In the genomic region with DNA sequence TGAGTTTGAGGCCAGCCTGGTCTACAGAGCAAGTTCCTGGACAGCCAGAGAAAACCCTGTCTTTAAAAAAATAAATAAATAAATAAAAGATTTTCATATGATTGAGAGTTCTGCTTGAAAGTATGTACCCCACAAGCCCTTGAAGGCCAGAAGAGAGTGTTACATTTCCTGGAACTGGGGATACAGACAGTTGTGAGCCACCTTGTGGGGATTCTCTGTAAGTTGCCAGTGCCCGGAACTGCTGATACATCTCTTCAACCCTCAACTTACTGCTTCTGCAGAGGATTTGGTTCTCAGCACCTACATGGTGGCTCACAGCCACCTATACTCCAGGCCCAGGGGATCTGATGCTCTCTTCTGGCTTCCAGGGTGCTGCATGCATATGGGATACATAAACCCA, we compare ENCODE assay signal across 10 mouse cellular contexts. TPM values are rescaled to one million over a fixed set of nuclear protein-coding genes. Genes with fewer than 3 reads are reported as not detected.
DNase-seq lines count a peak whose midpoint lies in the region; ATAC-seq and TF ChIP-seq lines count a peak whose summit lies in the region.
"Had no signal": no experiment of that assay in that cellular context is flagged by ENCODE, and none has a peak within 500 bp of the region (broad histone marks: within the 10 kb centered on the region; RNA-seq: fewer than 3 reads in every experiment).

No protein-coding gene starts in this region.

- intact Hi-C loops in gastrocnemius, postnatal 36 days (cut with DNase I), result no loop called here

- WGBS in liver, postnatal 0 days (ENCODE audit: insufficient replicate concordance), result 43% methylated on average over 1 of the region's 1 CpGs
- WGBS in heart, embryonic 10.5 days, result 64% methylated on average over 1 of the region's 1 CpGs

- TF ChIP-seq EP300 in liver, postnatal 0 days (IDR thresholded peaks at IDR 0.05; ENCODE audit: low read depth), result no peak

- H3K4me2 ChIP-seq in liver, postnatal 0 days (ENCODE audit: low read depth, low read length), result no peak overlapping the region

- DNase-seq in layer of hippocampus, adult 2 months (ENCODE audit: low spot score in 2 of 2), result no peak
- DNase-seq in layer of hippocampus, adult 18-20 months (ENCODE audit: low spot score in 2 of 2), result no peak
- peak; percentile 62 for DNase-seq in ES-CJ7 (ENCODE audit: low read depth, low spot score)
- peak; percentile 24 for DNase-seq in adipocyte (ENCODE audit: low spot score)
- no peak for DNase-seq in liver, postnatal 0 days
- no peak for DNase-seq in gastrocnemius, postnatal 36 days
- no peak for DNase-seq in heart, embryonic 10.5 days (ENCODE audit: low spot score)
- DNase-seq: lung, postnatal 36 days; right cerebral cortex, postnatal 25 days had no signal

- H3K36me3 ChIP-seq in liver, postnatal 0 days (replicated peaks; ENCODE audit: insufficient read depth, low read length), result no peaks in the 10 kb centered on the region
- H3K36me3 ChIP-seq in heart, embryonic 10.5 days, result no peaks in the 10 kb centered on the region

- no peaks in the 10 kb centered on the region for H3K9me3 ChIP-seq in liver, postnatal 0 days (ENCODE audit: low read length)
- no peaks in the 10 kb centered on the region for H3K9me3 ChIP-seq in heart, embryonic 10.5 days

- H3K4me1 ChIP-seq in liver, postnatal 0 days (ENCODE audit: insufficient read depth), result peaks cover 28% of the 10 kb centered on the region
- H3K4me1 ChIP-seq in heart, embryonic 10.5 days, result peaks cover 4% of the 10 kb centered on the region; the same call in 1 of the 2 replicates

- peak; percentile 70 for TF ChIP-seq CTCF in layer of hippocampus, adult 2 months (conservative IDR thresholded peaks at IDR 0.05)
- TF ChIP-seq CTCF in liver, postnatal 0 days (IDR thresholded peaks at IDR 0.05; ENCODE audit: low read depth), result peak; percentile 58

- no peak overlapping the region for H3K4me3 ChIP-seq in layer of hippocampus, adult 2 months
- H3K4me3 ChIP-seq in liver, postnatal 0 days (ENCODE audit: low read depth, low read length), result no peak overlapping the region
- no peak overlapping the region for H3K4me3 ChIP-seq in heart, embryonic 10.5 days

- ATAC-seq in liver, postnatal 0 days, result no peak
- ATAC-seq: forebrain, embryonic 14.5 days had no signal

- no peak overlapping the region for H3K9ac ChIP-seq in liver, postnatal 0 days (replicated peaks)

- no peaks in the 10 kb centered on the region for H3K27me3 ChIP-seq in liver, postnatal 0 days (ENCODE audit: insufficient read depth, low read length)
- H3K27me3 ChIP-seq in heart, embryonic 10.5 days (ENCODE audit: insufficient read depth, poor library complexity, severe bottlenecking), result no peaks in the 10 kb centered on the region

- no peak overlapping the region for H3K27ac ChIP-seq in layer of hippocampus, adult 2 months
- no peak overlapping the region for H3K27ac ChIP-seq in liver, postnatal 0 days (ENCODE audit: low read depth)
- H3K27ac ChIP-seq in heart, embryonic 10.5 days, result no peak overlapping the region

RNA-seq across cellular contexts. Expression of gene Tab1, which starts 5.7 kb away (rescaled TPM):
- total RNA-seq in layer of hippocampus, adult 2 months (2021), result 10 to 100 TPM; 28.2 to 30.2 TPM
- total RNA-seq in layer of hippocampus, adult 18-20 months (2021), result 10 to 100 TPM; 21.2 to 23.4 TPM
- 7.0 and 7.5 TPM in 2 replicates for polyA plus RNA-seq in liver, postnatal 0 days (2015; fragmentation: Nextera tagmentation; extraction: Ambion mirVana)
- total RNA-seq in gastrocnemius, postnatal 36 days (2021), result 10 to 100 TPM; 11.9 to 16.4 TPM
- polyA plus RNA-seq in heart, embryonic 10.5 days (2016; fragmentation: Nextera tagmentation; extraction: Ambion mirVana), result 34.2 and 38.1 TPM in 2 replicates

RNA-seq across cellular contexts. Expression of gene Rpl3, which starts 35.5 kb away (rescaled TPM):
- 100 to 1,000 TPM; 558 to 583 TPM for total RNA-seq in layer of hippocampus, adult 2 months (2021)
- total RNA-seq in layer of hippocampus, adult 18-20 months (2021), result 100 to 1,000 TPM; 600 to 628 TPM
- polyA plus RNA-seq in liver, postnatal 0 days (2015; fragmentation: Nextera tagmentation; extraction: Ambion mirVana), result 394 and 407 TPM in 2 replicates
- 10 to 100 TPM; 43.5 to 51.8 TPM for total RNA-seq in gastrocnemius, postnatal 36 days (2021)
- 770 and 980 TPM in 2 replicates for polyA plus RNA-seq in heart, embryonic 10.5 days (2016; fragmentation: Nextera tagmentation; extraction: Ambion mirVana)

RNA-seq across cellular contexts. Expression of gene Syngr1, which starts 36.1 kb away (rescaled TPM):
- 100 to 1,000 TPM; 356 to 380 TPM for total RNA-seq in layer of hippocampus, adult 2 months (2021)
- 100 to 1,000 TPM; 370 to 379 TPM for total RNA-seq in layer of hippocampus, adult 18-20 months (2021)
- polyA plus RNA-seq in liver, postnatal 0 days (2015; fragmentation: Nextera tagmentation; extraction: Ambion mirVana), result 10.3 and 10.4 TPM in 2 replicates
- 10 to 100 TPM; 36.2 to 42.2 TPM for total RNA-seq in gastrocnemius, postnatal 36 days (2021)
- polyA plus RNA-seq in heart, embryonic 10.5 days (2016; fragmentation: Nextera tagmentation; extraction: Ambion mirVana), result 6.7 and 11.6 TPM in 2 replicates

RNA-seq across cellular contexts. Expression of gene Mgat3, which starts 46.3 kb away (rescaled TPM):
- total RNA-seq in layer of hippocampus, adult 2 months (2021), result 100 to 1,000 TPM; 109 to 115 TPM
- total RNA-seq in layer of hippocampus, adult 18-20 months (2021), result 100 to 1,000 TPM; 114 to 118 TPM
- 0.12 and 0.14 TPM in 2 replicates for polyA plus RNA-seq in liver, postnatal 0 days (2015; fragmentation: Nextera tagmentation; extraction: Ambion mirVana)
- total RNA-seq in gastrocnemius, postnatal 36 days (2021), result under 1 TPM; 0.64 to 0.96 TPM
- polyA plus RNA-seq in heart, embryonic 10.5 days (2016; fragmentation: Nextera tagmentation; extraction: Ambion mirVana), result 1.1 and 2.8 TPM in 2 replicates

Comparison
In these comparisons a context has a peak if more than half of its experiments do, and no peak if none do; other contexts are left out.
1. DNase-seq: peak in ES-CJ7 (single experiment) and adipocyte (single experiment); none in layer of hippocampus, adult 2 months (0 of 2), layer of hippocampus, adult 18-20 months (0 of 2), liver, postnatal 0 days (single experiment), gastrocnemius, postnatal 36 days (0 of 2) and heart, embryonic 10.5 days (single experiment).
2. RNA of gene Rpl3, which starts 35.5 kb away (total RNA-seq): 600 to 628 TPM in layer of hippocampus, adult 18-20 months and 558 to 583 TPM in layer of hippocampus, adult 2 months; 43.5 to 51.8 TPM in gastrocnemius, postnatal 36 days; every median in the first group is over 10 times any median in the second.
3. RNA of gene Syngr1, which starts 36.1 kb away (total RNA-seq): 356 to 380 TPM in layer of hippocampus, adult 2 months and 370 to 379 TPM in layer of hippocampus, adult 18-20 months; 36.2 to 42.2 TPM in gastrocnemius, postnatal 36 days; every median in the first group is over 4 times any median in the second.